8 mouse cellular contexts compared by ENCODE assay signal in the genomic region with DNA sequence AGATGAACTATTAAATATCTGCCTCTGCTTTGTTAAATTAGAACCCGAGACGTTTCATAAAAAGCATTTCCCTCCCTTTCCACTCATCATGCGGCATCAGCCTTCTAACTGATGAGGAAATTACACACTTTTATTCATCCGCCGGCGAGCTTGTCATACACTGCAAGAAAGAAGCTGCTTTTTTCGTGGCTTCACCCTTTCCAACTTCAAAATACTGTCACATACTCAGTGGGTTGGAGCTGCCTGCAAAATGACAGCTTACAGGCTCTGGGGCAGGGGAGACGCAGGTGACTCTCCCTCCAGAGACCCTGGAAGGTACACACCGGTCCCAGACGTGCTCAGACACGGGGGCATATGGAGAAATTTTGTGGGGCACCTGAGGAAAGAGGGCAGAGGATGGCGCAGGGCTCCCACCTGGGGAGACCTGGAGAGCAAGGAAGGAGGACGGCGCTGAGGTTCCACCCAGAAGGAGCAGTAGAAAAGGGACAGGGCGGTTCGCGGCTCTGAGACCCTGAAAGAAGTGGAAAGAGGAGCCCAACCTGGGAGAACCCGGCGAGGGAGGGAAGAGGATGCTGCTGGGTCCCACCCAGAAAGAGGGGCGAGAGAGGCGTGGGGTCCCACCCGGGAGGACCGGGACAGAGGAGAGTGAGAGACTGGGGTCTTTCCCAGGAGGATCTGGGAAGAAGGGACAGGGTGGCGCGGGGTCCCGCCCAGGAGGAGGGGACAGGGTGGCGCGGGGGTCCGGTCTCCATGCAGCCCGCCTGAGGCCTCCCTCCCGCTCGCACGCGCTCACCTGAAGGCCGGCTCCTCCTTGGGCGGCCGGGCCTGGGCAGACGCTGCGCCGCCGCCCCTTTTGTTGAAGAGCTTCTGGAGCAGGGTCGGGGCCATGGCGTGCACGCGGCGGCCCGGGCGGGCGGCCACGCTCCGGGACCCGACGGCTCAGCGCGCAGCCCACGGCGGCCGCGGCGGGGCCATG. TPM values are rescaled to one million over a fixed set of nuclear protein-coding genes. Genes with fewer than 3 reads are reported as not detected.
DNase-seq lines count a peak whose midpoint lies in the region; ATAC-seq and TF ChIP-seq lines count a peak whose summit lies in the region.

No protein-coding gene starts in this region.

- peak overlapping the region; percentile 87 for H3K4me3 ChIP-seq in kidney, adult 2 months (ENCODE audit: insufficient read depth, low read depth, low read length)
- H3K4me3 ChIP-seq in ES-Bruce4 (ENCODE audit: low read depth, low read length), result peak overlapping the region; percentile 60
- peak overlapping the region; percentile 82 to 91 for H3K4me3 ChIP-seq in heart, embryonic 14.5 days (ENCODE audit: control insufficient read depth in 1 of 2, insufficient read depth in 1 of 2, low read depth in 1 of 2, low read length in 2 of 2)
- peak overlapping the region; percentile 80 for H3K4me3 ChIP-seq in limb, embryonic 12.5 days (replicated peaks)
- peak overlapping the region; percentile 58 for H3K4me3 ChIP-seq in myocyte

- no peaks in the 10 kb centered on the region for H3K9me3 ChIP-seq in ES-Bruce4 (replicated peaks; ENCODE audit: control insufficient read depth, insufficient read depth, low read length, poor library complexity, severe bottlenecking)
- no peaks in the 10 kb centered on the region for H3K9me3 ChIP-seq in heart, embryonic 14.5 days (ENCODE audit: control insufficient read depth, low read length)
- H3K9me3 ChIP-seq in limb, embryonic 12.5 days, result no peaks in the 10 kb centered on the region

- peaks cover 28% of the 10 kb centered on the region for H3K79me2 ChIP-seq in myocyte (ENCODE audit: control insufficient read depth, insufficient read depth)

- no peak for TF ChIP-seq EP300 in ES-Bruce4 (IDR thresholded peaks at IDR 0.05; ENCODE audit: insufficient read depth, low read depth, low read length)

- WGBS in kidney, adult 2 months, result 2% methylated on average over 58 of the region's 60 CpGs
- 4% methylated on average over 51 of the region's 60 CpGs for WGBS in heart, embryonic 14.5 days
- 3% methylated on average over 60 of the region's 60 CpGs for WGBS in limb, embryonic 12.5 days

- H3K27me3 ChIP-seq in kidney, adult 2 months (replicated peaks; ENCODE audit: control insufficient read depth, insufficient read depth, low read length), result no peaks in the 10 kb centered on the region
- H3K27me3 ChIP-seq in ES-Bruce4 (ENCODE audit: control insufficient read depth, insufficient read depth, low read length, poor library complexity, severe bottlenecking) (no peaks in the 10 kb centered on the region), myocyte (ENCODE audit: control insufficient read depth, insufficient read depth, insufficient read length) (no peaks in the 10 kb centered on the region)
- no peaks in the 10 kb centered on the region for H3K27me3 ChIP-seq in heart, embryonic 14.5 days (ENCODE audit: control insufficient read depth, insufficient read depth, low read length)
- H3K27me3 ChIP-seq in limb, embryonic 12.5 days, result no peaks in the 10 kb centered on the region

- peak overlapping the region; percentile 91 for H3K27ac ChIP-seq in kidney, adult 2 months (ENCODE audit: insufficient read depth, low read depth, low read length)
- H3K27ac ChIP-seq in ES-Bruce4 (ENCODE audit: insufficient read depth, low read length), result no peak overlapping the region
- peak overlapping the region; percentile 78 to 84 for H3K27ac ChIP-seq in heart, embryonic 14.5 days (replicated peaks in 1 of 2; ENCODE audit: control insufficient read depth in 1 of 2, insufficient read depth in 1 of 2, low read depth in 2 of 2, low read length in 2 of 2)
- H3K27ac ChIP-seq in limb, embryonic 12.5 days, result peak overlapping the region; percentile 74

- peak overlapping the region; percentile 82 for H3K9ac ChIP-seq in ES-Bruce4 (ENCODE audit: low read depth, poor library complexity, severe bottlenecking)
- H3K9ac ChIP-seq in heart, embryonic 14.5 days (ENCODE audit: low read length), result peak overlapping the region; percentile 86
- peak overlapping the region; percentile 80 for H3K9ac ChIP-seq in limb, embryonic 12.5 days (replicated peaks)

- no peak for DNase-seq in kidney, adult 2 months
- no peak for DNase-seq in kidney, postnatal 14 days
- peak; percentile 68 for DNase-seq in embryo, embryonic 10 days (ENCODE audit: low spot score)
- peak; percentile 15 to 51 for DNase-seq in thymus, postnatal 36 days

- peaks cover 2% of the 10 kb centered on the region; the same call in 1 of the 2 replicates for H3K4me1 ChIP-seq in kidney, adult 2 months (ENCODE audit: control insufficient read depth, insufficient read depth, low read length)
- H3K4me1 ChIP-seq in ES-Bruce4 (ENCODE audit: control insufficient read depth, insufficient read depth, low read length), result no peaks in the 10 kb centered on the region
- peaks cover 6 to 13% of the 10 kb centered on the region in 2 experiments for H3K4me1 ChIP-seq in heart, embryonic 14.5 days (ENCODE audit: control insufficient read depth in 2 of 2, insufficient read depth in 2 of 2, low read length in 2 of 2)
- peaks cover 7% of the 10 kb centered on the region for H3K4me1 ChIP-seq in limb, embryonic 12.5 days (replicated peaks)

- no peak for TF ChIP-seq POLR2A in kidney, adult 2 months (IDR thresholded peaks at IDR 0.05; ENCODE audit: low read depth, low read length)
- TF ChIP-seq POLR2A in ES-Bruce4 (IDR thresholded peaks at IDR 0.05; ENCODE audit: insufficient read depth, low read length) (no peak), myocyte (IDR thresholded peaks at IDR 0.05; ENCODE audit: insufficient read length, low read depth) (no peak)

- no peaks in the 10 kb centered on the region; the same call in 1 of the 2 replicates for H3K36me3 ChIP-seq in kidney, adult 2 months (ENCODE audit: control insufficient read depth, insufficient read depth, low read length)
- H3K36me3 ChIP-seq in ES-Bruce4 (ENCODE audit: control insufficient read depth, insufficient read depth, low read length, poor library complexity, severe bottlenecking), result no peaks in the 10 kb centered on the region
- no peaks in the 10 kb centered on the region for H3K36me3 ChIP-seq in heart, embryonic 14.5 days (ENCODE audit: control insufficient read depth, insufficient read depth, low read length)
- H3K36me3 ChIP-seq in limb, embryonic 12.5 days, result no peaks in the 10 kb centered on the region
- no peaks in the 10 kb centered on the region for H3K36me3 ChIP-seq in myocyte (ENCODE audit: control insufficient read depth, insufficient read depth)

- peak overlapping the region; percentile 61 for H3ac ChIP-seq in myocyte (ENCODE audit: control insufficient read depth, insufficient read length)

- ATAC-seq in heart, embryonic 14.5 days (ENCODE audit: insufficient number of reproducible peaks, insufficient read depth, low FRiP score, low read depth), result peak; percentile 1
- ATAC-seq in limb, embryonic 12.5 days (ENCODE audit: insufficient number of reproducible peaks, insufficient read depth, low FRiP score, low TSS enrichment, low read depth), result peak; percentile 77

- no peak for TF ChIP-seq CTCF in kidney, adult 2 months (conservative IDR thresholded peaks at IDR 0.05; ENCODE audit: insufficient read depth, insufficient read length, low read depth, low read length)
- no peak for TF ChIP-seq CTCF in ES-Bruce4 (IDR thresholded peaks at IDR 0.05; ENCODE audit: low read depth, low read length)

- peak overlapping the region; percentile 78 for H3K4me2 ChIP-seq in heart, embryonic 14.5 days (ENCODE audit: low read length)
- H3K4me2 ChIP-seq in limb, embryonic 12.5 days, result peak overlapping the region; percentile 76
- H3K4me2 ChIP-seq in myocyte (ENCODE audit: low read depth), result peak overlapping the region; percentile 93

TF ChIP-seq in myocyte, 11 proteins besides CTCF, POLR2A, EP300 and RAD21:
- TF ChIP-seq TCF12 (IDR thresholded peaks at IDR 0.05; ENCODE audit: insufficient read depth, poor library complexity, severe bottlenecking) (no peak), MYOD1 (IDR thresholded peaks at IDR 0.05; ENCODE audit: control insufficient read depth in 1 of 3, insufficient read length in 2 of 3, low read depth in 2 of 3) (no peak), SRF (IDR thresholded peaks at IDR 0.05; ENCODE audit: control insufficient read depth, insufficient read length, low read depth) (no peak)

RNA-seq across cellular contexts. Expression of gene Fnip2, which starts 0.6 kb away (rescaled TPM):
- polyA plus RNA-seq in kidney, adult 2 months (2012; rRNA removed), result 18.9 and 20.0 TPM in 2 replicates
- polyA plus RNA-seq in ES-Bruce4 (2011; ENCODE audit: insufficient read depth, insufficient read length, low read depth, missing spikeins) (35.5 and 36.7 TPM in 2 replicates), myocyte (2012; fragmentation: generic; extraction: Trizol) (2.5 TPM)
- polyA plus RNA-seq in heart, embryonic 14.5 days (2014; fragmentation: Nextera tagmentation; extraction: Ambion mirVana), result 4.3 and 4.5 TPM in 2 replicates
- polyA plus RNA-seq in limb, embryonic 12.5 days (2016; fragmentation: Nextera tagmentation; extraction: Ambion mirVana), result 6.0 and 6.4 TPM in 2 replicates

RNA-seq across cellular contexts. Expression of gene Ppid, which starts 24.1 kb away (rescaled TPM):
- polyA plus RNA-seq in kidney, adult 2 months (2012; rRNA removed), result 6.4 and 9.6 TPM in 2 replicates
- polyA plus RNA-seq in ES-Bruce4 (2011; ENCODE audit: insufficient read depth, insufficient read length, low read depth, missing spikeins), result 288 and 297 TPM in 2 replicates
- polyA plus RNA-seq in heart, embryonic 14.5 days (2014; fragmentation: Nextera tagmentation; extraction: Ambion mirVana), result 95.6 and 95.7 TPM in 2 replicates
- polyA plus RNA-seq in limb, embryonic 12.5 days (2016; fragmentation: Nextera tagmentation; extraction: Ambion mirVana), result 208 and 211 TPM in 2 replicates
- 32.1 TPM for polyA plus RNA-seq in myocyte (2012; fragmentation: generic; extraction: Trizol)

Comparison
In these comparisons a context has a peak if more than half of its experiments do, and no peak if none do; other contexts are left out.
1. DNase-seq: peak in embryo, embryonic 10 days (single experiment) and thymus, postnatal 36 days (2 of 2); none in kidney, adult 2 months (single experiment) and kidney, postnatal 14 days (single experiment).
2. Peak in every context shown above with its lines, with median percentiles within 50 percentile points of each other: H3K4me3 ChIP-seq, H3K9ac ChIP-seq and H3K4me2 ChIP-seq.